Mouse (Mus musculus): Measurements from ENCODE around the gene Plcd3. TPM values are rescaled to one million over a fixed set of nuclear protein-coding genes. Genes with fewer than 3 reads are reported as not detected.

The Plcd3 gene
- polyA plus RNA-seq, 1 experiment from 2014 or later = 0.86 TPM

DNA sequence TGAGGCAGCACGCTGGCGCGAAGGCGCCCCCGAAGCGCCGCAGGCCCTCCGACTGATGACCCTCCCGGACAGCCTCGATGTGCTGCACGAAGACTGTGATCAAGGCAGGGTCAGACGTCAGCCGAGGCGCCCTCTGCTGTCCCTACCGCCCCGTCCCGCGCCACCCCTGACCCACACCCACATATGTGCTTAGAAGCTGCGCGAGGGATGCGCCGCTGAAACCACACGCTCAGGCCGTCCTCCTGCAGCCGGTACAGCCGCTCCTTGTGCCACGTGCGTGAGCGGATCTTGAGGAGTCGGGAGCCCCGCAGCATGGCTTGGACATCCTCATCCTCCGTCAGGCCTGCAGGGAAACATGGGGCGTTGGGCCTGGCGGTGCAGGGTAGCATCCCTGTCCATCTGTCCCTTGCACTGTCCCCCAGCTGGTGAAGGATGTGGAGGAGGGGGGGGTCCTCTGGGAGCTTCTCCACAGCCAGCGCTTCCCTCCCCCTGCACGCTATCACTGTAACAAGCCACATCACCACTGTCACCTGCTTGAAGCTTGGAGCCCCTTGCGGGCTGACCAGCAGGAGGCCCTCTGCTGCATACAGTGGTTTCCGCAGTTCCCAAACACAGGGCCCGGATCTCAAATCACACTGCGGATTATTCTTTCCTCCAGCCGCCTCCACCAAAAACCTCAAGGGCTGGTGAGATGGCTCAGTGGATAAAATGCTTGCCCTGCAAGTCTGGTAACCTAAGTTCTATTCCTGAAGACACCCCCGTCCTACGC, 21.0 kb downstream of the Plcd3 start:
- no peak for ATAC-seq (replicated peaks; ENCODE audit: low FRiP score)
- H3K4me1 ChIP-seq (replicated peaks; ENCODE audit: control insufficient read depth, insufficient read depth, low read length) = peaks cover 7% of the 10 kb centered on the region; the same call in 1 of the 2 replicates
- DNase-seq (ENCODE audit: low spot score) = peak; percentile 64
- H3K27me3 ChIP-seq (ENCODE audit: control insufficient read depth, insufficient read depth, low read length) = peaks cover 19% of the 10 kb centered on the region
- H3K4me2 ChIP-seq (ENCODE audit: low read depth, low read length, severe bottlenecking) = peak overlapping the region; percentile 49
- H3K27ac ChIP-seq (ENCODE audit: low read depth, low read length) = no peak overlapping the region
- 2% methylated on average over 43 of the region's 43 CpGs for WGBS
- peak overlapping the region; percentile 14 for H3K4me3 ChIP-seq (ENCODE audit: low read depth, low read length)
- H3K9ac ChIP-seq (ENCODE audit: low read length) = peak overlapping the region; percentile 23
- no peaks in the 10 kb centered on the region for H3K36me3 ChIP-seq (ENCODE audit: control insufficient read depth, insufficient read depth, low read length)
- H3K9me3 ChIP-seq (ENCODE audit: control insufficient read depth, low read length) = no peaks in the 10 kb centered on the region

DNA sequence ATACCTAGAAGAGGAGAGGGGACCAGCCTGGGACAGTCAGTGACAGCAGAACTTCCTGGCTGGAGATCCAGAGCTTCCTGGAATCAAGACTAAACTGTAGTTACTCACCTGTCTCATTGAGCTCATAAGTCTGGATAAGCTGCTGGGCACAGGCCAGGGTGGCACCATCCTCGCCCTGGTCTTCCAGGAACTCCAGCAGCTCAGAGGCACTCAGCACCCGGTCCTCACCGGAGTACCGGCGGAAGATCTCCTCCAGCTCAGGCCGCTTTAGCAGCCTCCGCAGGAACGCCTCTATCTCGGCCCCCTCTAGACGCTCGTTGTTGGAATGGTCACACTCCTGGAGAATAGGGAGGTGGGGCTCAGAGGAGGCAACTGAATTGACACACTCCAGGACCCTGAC, 23.3 kb downstream of the Plcd3 start:
- peaks cover 19% of the 10 kb centered on the region for H3K27me3 ChIP-seq (ENCODE audit: control insufficient read depth, insufficient read depth, low read length)
- WGBS = 82% methylated on average over 11 of the region's 11 CpGs

DNA sequence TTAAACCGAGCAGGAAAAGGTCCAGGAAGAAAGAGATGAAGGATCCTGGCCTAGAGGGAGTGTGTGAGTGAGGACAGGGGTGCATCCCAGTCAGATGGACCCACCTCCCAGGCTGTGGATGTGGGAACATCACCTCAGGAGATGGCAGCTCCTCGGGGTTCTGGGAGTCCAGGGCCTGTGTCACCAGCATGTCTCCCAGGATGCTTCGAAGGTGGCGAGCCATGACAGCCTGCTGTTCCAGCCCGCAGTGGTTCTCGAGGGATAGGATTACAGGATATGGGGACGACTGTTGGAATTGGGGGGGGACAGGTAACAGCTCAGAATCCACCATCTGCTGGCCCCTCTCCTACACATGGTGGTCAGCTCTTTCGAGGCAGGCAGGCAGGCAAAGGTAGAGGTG, 24.9 kb downstream of the Plcd3 start:
- H3K9ac ChIP-seq (ENCODE audit: low read length) = no peak overlapping the region
- H3K27me3 ChIP-seq (ENCODE audit: control insufficient read depth, insufficient read depth, low read length) = peaks cover 19% of the 10 kb centered on the region
- ATAC-seq (replicated peaks; ENCODE audit: low FRiP score) = no peak
- H3K4me1 ChIP-seq (replicated peaks; ENCODE audit: control insufficient read depth, insufficient read depth, low read length) = peaks cover 7% of the 10 kb centered on the region; the same call in 1 of the 2 replicates
- no peak overlapping the region for H3K4me3 ChIP-seq (ENCODE audit: low read depth, low read length)
- no peaks in the 10 kb centered on the region for H3K36me3 ChIP-seq (ENCODE audit: control insufficient read depth, insufficient read depth, low read length)
- H3K4me2 ChIP-seq (ENCODE audit: low read depth, low read length, severe bottlenecking) = no peak overlapping the region
- no peaks in the 10 kb centered on the region for H3K9me3 ChIP-seq (ENCODE audit: control insufficient read depth, low read length)
- peak; percentile 48 for DNase-seq (ENCODE audit: low spot score)
- H3K27ac ChIP-seq (ENCODE audit: low read depth, low read length) = no peak overlapping the region
- 88% methylated on average over 8 of the region's 8 CpGs for WGBS

More for the DNA sequence above, 23.3 kb downstream of the Plcd3 start:
- H3K9me3 ChIP-seq (ENCODE audit: control insufficient read depth, low read length) = no peaks in the 10 kb centered on the region
- H3K9ac ChIP-seq (ENCODE audit: low read length) = no peak overlapping the region
- no peaks in the 10 kb centered on the region for H3K36me3 ChIP-seq (ENCODE audit: control insufficient read depth, insufficient read depth, low read length)
- H3K4me3 ChIP-seq (ENCODE audit: low read depth, low read length) = no peak overlapping the region
- no peak overlapping the region for H3K27ac ChIP-seq (ENCODE audit: low read depth, low read length)
- DNase-seq (ENCODE audit: low spot score) (no peak), ATAC-seq (replicated peaks; ENCODE audit: low FRiP score) (no peak)
- peaks cover 7% of the 10 kb centered on the region; the same call in 1 of the 2 replicates for H3K4me1 ChIP-seq (replicated peaks; ENCODE audit: control insufficient read depth, insufficient read depth, low read length)
- no peak overlapping the region for H3K4me2 ChIP-seq (ENCODE audit: low read depth, low read length, severe bottlenecking)

DNA sequence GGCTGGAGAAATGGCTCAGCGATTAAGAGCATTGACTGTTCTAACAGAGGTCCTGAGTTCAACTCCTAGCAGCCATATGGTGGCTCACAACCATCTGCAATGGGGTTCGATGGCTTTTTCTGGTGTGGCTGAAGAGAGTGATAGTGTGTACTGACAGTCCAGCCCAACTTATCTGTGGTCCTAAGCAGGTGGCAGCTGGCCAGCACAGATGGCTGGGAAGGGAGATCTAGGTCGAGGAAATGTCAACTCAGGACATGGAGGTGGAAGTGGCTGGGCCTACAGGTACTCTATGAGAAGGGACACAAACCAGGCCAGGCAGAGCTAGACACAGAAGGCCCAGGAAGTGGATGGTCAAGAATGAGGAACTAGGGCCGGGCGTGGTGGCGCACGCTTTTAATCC, 25.4 kb downstream of the Plcd3 start:
- no peak for ATAC-seq (replicated peaks; ENCODE audit: low FRiP score)
- no peaks in the 10 kb centered on the region for H3K9me3 ChIP-seq (ENCODE audit: control insufficient read depth, low read length)
- no peak for DNase-seq (ENCODE audit: low spot score)
- no peak overlapping the region for H3K27ac ChIP-seq (ENCODE audit: low read depth, low read length)
- no peaks in the 10 kb centered on the region for H3K36me3 ChIP-seq (ENCODE audit: control insufficient read depth, insufficient read depth, low read length)
- 96% methylated on average over 7 of the region's 7 CpGs for whole genome bisulfite sequencing
- H3K4me1 ChIP-seq (replicated peaks; ENCODE audit: control insufficient read depth, insufficient read depth, low read length) = peaks cover 7% of the 10 kb centered on the region; the same call in 1 of the 2 replicates
- H3K4me2 ChIP-seq (ENCODE audit: low read depth, low read length, severe bottlenecking) = no peak overlapping the region
- peaks cover 18% of the 10 kb centered on the region for H3K27me3 ChIP-seq (ENCODE audit: control insufficient read depth, insufficient read depth, low read length)
- no peak overlapping the region for H3K4me3 ChIP-seq (ENCODE audit: low read depth, low read length)
- no peak overlapping the region for H3K9ac ChIP-seq (ENCODE audit: low read length)

DNA sequence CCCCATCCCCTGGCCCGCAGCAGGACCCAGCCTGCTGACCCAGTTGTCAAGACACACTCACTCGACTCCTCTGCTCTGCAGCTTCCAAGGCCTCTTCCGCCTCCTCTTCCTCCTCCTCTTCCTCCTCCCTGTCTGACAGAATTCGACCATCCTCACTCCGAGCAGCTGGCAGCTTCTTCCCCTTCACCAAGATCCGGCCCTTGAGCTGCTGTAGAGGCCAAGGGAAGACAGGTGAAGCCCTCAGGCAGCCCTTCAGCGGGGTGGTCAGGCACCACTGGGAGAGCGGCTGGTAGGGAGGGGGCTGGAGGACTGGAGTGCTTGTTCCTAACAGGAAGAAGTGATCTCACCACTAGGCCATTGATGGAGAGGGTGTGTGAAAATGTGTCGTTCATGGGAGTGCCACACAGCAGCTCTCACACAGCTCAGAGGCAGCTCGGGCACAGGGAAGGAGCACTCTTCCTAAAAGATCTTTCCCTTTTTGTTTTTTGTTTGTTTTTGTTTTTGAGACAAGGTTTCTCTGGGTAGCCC, 26.6 kb downstream of the Plcd3 start:
- Histone ChIP-seq H3K4me2 (ENCODE audit: low read depth, low read length, severe bottlenecking) (no peak overlapping the region), H3K9ac (ENCODE audit: low read length) (no peak overlapping the region), H3K4me1 (replicated peaks; ENCODE audit: control insufficient read depth, insufficient read depth, low read length) (no peaks in the 10 kb centered on the region), H3K27me3 (ENCODE audit: control insufficient read depth, insufficient read depth, low read length) (peaks cover 7% of the 10 kb centered on the region), H3K9me3 (ENCODE audit: control insufficient read depth, low read length) (no peaks in the 10 kb centered on the region), H3K4me3 (ENCODE audit: low read depth, low read length) (no peak overlapping the region), H3K36me3 (ENCODE audit: control insufficient read depth, insufficient read depth, low read length) (no peaks in the 10 kb centered on the region), H3K27ac (ENCODE audit: low read depth, low read length) (no peak overlapping the region)
- DNase-seq (ENCODE audit: low spot score) = peak; percentile 56
- 26% methylated on average over 10 of the region's 10 CpGs for WGBS
- no peak for ATAC-seq (replicated peaks; ENCODE audit: low FRiP score)

DNA sequence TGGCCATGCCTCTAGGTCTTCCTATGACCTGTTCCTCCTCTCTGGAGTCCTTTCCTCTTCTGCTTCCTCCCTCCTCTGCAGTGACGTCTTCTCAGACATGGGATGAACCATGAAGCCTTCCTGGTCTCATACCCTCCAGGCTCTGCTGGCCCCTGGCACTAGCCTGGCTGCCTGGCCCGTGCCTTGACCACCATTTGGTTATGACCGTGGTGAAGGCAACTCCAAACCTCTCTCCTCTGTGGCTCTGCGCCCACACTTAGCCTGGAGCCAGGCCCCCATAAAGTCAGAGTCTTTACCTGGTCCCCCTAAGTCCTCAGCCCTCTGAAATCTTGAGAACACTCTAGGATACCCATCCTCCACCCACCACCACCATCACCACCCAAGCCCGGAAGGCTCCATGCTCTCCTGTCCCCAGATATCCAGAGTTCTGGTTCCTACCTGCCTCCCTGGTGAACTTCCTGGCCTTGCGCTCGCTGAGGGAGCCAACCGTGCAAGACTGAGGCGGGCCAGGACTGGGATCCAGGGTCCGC, 27.3 kb downstream of the Plcd3 start:
- no peak overlapping the region for H3K4me3 ChIP-seq (ENCODE audit: low read depth, low read length)
- H3K27ac ChIP-seq (ENCODE audit: low read depth, low read length) = no peak overlapping the region
- 54% methylated on average over 10 of the region's 10 CpGs for WGBS

DNA sequence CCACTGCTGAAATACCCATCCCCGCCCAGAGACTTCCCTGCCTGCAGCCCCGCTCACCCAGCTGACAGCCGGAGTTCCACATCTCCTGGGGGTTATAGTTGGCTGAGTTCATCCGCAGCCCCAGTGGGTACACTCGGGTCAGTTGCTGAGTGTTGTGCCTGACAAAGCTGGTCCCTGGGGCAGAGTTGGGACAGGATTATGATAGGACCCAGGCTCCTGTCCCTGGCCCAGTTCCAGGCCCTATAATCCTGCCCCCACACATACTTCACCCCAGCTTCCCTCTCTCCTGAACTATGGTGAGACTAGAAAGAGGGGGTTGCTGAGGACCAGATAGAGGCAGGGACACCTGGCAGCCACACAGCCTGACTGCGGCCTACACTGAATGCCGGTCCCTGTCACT, 27.8 kb downstream of the Plcd3 start:
- Histone ChIP-seq H3K9ac (ENCODE audit: low read length) (no peak overlapping the region), H3K4me1 (replicated peaks; ENCODE audit: control insufficient read depth, insufficient read depth, low read length) (no peaks in the 10 kb centered on the region), H3K36me3 (ENCODE audit: control insufficient read depth, insufficient read depth, low read length) (no peaks in the 10 kb centered on the region), H3K4me2 (ENCODE audit: low read depth, low read length, severe bottlenecking) (no peak overlapping the region), H3K27me3 (ENCODE audit: control insufficient read depth, insufficient read depth, low read length) (peaks cover 3% of the 10 kb centered on the region; the same call in 1 of the 2 replicates), H3K9me3 (ENCODE audit: control insufficient read depth, low read length) (no peaks in the 10 kb centered on the region), H3K4me3 (ENCODE audit: low read depth, low read length) (no peak overlapping the region), H3K27ac (ENCODE audit: low read depth, low read length) (no peak overlapping the region)
- ATAC-seq (replicated peaks; ENCODE audit: low FRiP score) (no peak), DNase-seq (ENCODE audit: low spot score) (no peak)
- 89% methylated on average over 7 of the region's 7 CpGs for WGBS

More for the DNA sequence above, 27.3 kb downstream of the Plcd3 start:
- H3K27me3 ChIP-seq (ENCODE audit: control insufficient read depth, insufficient read depth, low read length) = peaks cover 3% of the 10 kb centered on the region; the same call in 1 of the 2 replicates
- H3K4me2 ChIP-seq (ENCODE audit: low read depth, low read length, severe bottlenecking) = no peak overlapping the region
- no peaks in the 10 kb centered on the region for H3K9me3 ChIP-seq (ENCODE audit: control insufficient read depth, low read length)
- DNase-seq (ENCODE audit: low spot score) (no peak), ATAC-seq (replicated peaks; ENCODE audit: low FRiP score) (no peak)
- no peaks in the 10 kb centered on the region for H3K4me1 ChIP-seq (replicated peaks; ENCODE audit: control insufficient read depth, insufficient read depth, low read length)
- no peaks in the 10 kb centered on the region for H3K36me3 ChIP-seq (ENCODE audit: control insufficient read depth, insufficient read depth, low read length)
- no peak overlapping the region for H3K9ac ChIP-seq (ENCODE audit: low read length)

DNA sequence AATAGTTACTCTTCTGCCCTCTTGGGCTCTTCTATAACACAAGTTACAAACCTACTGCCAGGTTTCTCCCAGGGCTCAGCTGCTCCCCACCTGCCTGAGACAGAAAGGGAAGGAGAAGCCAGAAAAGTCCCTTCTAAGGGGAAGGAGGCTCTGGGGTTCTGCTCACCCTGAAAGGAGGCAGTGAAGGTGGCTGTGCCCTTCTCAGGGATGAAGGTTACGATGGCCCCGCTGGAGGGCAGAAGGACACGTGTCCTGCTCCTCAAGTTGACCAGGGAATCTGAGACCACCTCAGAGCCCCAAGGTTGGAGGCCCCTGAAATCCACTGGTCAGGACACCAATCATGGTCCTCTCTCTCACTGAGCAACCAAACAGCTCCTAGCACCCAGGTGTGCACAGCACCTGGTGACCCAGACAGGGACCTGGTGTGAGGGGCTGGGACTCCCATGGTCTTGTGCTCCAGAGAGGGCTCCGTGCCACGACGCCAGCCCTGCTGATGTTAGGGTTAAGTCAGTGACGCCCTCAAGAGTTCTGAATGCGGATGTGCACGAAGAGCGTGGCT, 31.1 kb downstream of the Plcd3 start:
- H3K4me2 ChIP-seq (ENCODE audit: low read depth, low read length, severe bottlenecking) = no peak overlapping the region
- H3K4me3 ChIP-seq (ENCODE audit: low read depth, low read length) = no peak overlapping the region
- peaks cover 6% of the 10 kb centered on the region; the same call in 1 of the 2 replicates for H3K36me3 ChIP-seq (ENCODE audit: control insufficient read depth, insufficient read depth, low read length)
- H3K9me3 ChIP-seq (ENCODE audit: control insufficient read depth, low read length) = no peaks in the 10 kb centered on the region
- no peak overlapping the region for H3K27ac ChIP-seq (ENCODE audit: low read depth, low read length)
- 92% methylated on average over 10 of the region's 10 CpGs for WGBS
- H3K9ac ChIP-seq (ENCODE audit: low read length) = no peak overlapping the region
- DNase-seq (ENCODE audit: low spot score) (no peak), ATAC-seq (replicated peaks; ENCODE audit: low FRiP score) (no peak)
- H3K27me3 ChIP-seq (ENCODE audit: control insufficient read depth, insufficient read depth, low read length) = no peaks in the 10 kb centered on the region
- H3K4me1 ChIP-seq (replicated peaks; ENCODE audit: control insufficient read depth, insufficient read depth, low read length) = no peaks in the 10 kb centered on the region

Data from forebrain, embryonic 11.5 days (tissue).